Mouse (Mus musculus): ENCODE data around the gene Txk.

- TF ChIP-seq CTCF (IDR thresholded peaks at IDR 0.05; ENCODE audit: low read depth, low read length) (no peak), GATA1 (IDR thresholded peaks at IDR 0.05; ENCODE audit: borderline replicate concordance, low read length) (no peak)
These were observed 106.4 kb downstream of the Txk start for GRCm38 (mm10) chr5:72646131-72646530.

Measured in G1E (cell line).